15 mouse cellular contexts compared by ENCODE assay signal in the genomic region with DNA sequence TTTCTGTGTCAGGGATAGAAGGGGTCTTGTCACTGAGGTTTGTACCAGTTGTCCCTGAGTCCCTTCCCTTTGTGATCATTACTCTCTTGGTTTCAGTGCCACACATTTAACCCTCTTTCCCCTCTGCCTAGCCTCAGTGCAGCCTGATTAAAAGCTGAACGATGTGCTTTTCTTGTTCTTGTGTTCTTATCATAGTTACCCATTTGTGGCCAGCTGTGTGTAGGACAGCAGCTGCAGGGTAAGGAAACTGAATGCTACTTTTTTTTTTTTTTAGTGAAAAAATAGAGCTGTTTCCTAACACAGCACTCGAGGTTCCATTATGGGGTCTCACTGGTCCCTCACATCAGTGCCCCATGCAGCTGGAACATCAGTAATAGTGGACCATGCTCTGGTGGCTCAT.
"Had no signal": no experiment of that assay in that cellular context is flagged by ENCODE, and none has a peak within 500 bp of the region (broad histone marks: within the 10 kb centered on the region; RNA-seq: fewer than 3 reads in every experiment).

No protein-coding gene starts in this region.

- H3K9ac ChIP-seq: limb, embryonic 13.5 days; liver, embryonic 14.5 days; neural tube, embryonic 15.5 days had no signal

- H3K4me2 ChIP-seq: limb, embryonic 13.5 days; neural tube, embryonic 15.5 days had no signal

- ATAC-seq: lung, postnatal 0 days had no signal

- H3K9me3 ChIP-seq: limb, embryonic 13.5 days; midbrain, embryonic 10.5 days; neural tube, embryonic 15.5 days had no signal

- H3K4me3 ChIP-seq: left cerebral cortex, adult 2 months; limb, embryonic 13.5 days; midbrain, embryonic 10.5 days; myocyte; neural tube, embryonic 15.5 days had no signal

- H3K27ac ChIP-seq: left cerebral cortex, adult 2 months; limb, embryonic 13.5 days; liver, embryonic 14.5 days; midbrain, embryonic 10.5 days; neural tube, embryonic 15.5 days had no signal

- H3K36me3 ChIP-seq: midbrain, embryonic 10.5 days; neural tube, embryonic 15.5 days had no signal

- DNase-seq: kidney, adult 8-10 months; kidney, postnatal 25 days; lung, adult 2 months; lung, postnatal 4 days; midbrain, embryonic 14.5 days; right cerebral cortex, adult 18-20 months; right cerebral cortex, postnatal 25 days; thymus, postnatal 36 days had no signal

- H3K4me1 ChIP-seq: limb, embryonic 13.5 days; midbrain, embryonic 10.5 days; neural tube, embryonic 15.5 days had no signal

- H3K27me3 ChIP-seq: limb, embryonic 13.5 days; neural tube, embryonic 15.5 days had no signal
